In the genomic region with DNA sequence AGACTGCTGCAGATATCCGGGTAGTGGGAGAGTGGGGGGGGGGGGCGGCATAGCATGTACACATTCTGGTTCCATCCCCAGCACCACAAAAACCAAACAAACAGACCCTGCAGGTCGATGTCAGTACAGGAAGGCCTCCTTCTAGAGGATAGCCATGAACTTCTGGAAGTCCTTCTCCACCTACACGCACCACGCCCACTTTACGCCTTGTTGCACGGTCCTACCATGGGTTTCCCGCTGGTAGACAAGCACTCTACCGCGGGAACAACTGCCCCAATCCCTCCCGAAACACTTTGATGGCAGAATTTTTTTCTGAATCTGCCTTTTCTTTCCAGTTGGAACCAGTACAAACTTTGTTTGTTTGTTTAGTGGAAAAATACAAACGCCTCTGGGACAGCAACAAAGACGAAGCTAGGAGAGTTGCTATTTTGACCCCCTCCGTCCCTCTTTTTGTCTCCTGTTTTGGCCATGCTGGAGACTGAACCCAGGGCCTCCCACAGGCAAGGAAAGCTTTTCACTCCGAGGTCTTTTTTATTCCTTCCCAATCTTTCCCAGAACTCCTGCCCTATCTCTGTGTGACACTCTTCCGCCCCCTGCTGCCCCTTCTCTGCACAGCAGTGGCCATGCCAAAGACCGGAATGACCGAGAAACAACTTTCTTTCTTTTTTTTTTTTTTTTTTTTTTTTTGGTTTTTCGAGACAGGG, we compare ENCODE assay signal across 8 mouse cellular contexts. TPM values are rescaled to one million over a fixed set of nuclear protein-coding genes. Genes with fewer than 3 reads are reported as not detected.
A peak's percentile ranks its signal among the peaks of the same experiment; 100 is the strongest.
DNase-seq lines count a peak whose midpoint lies in the region; ATAC-seq and TF ChIP-seq lines count a peak whose summit lies in the region.

No protein-coding gene starts in this region.

- no peaks in the 10 kb centered on the region for H3K36me3 ChIP-seq in C2C12 (ENCODE audit: control insufficient read depth, insufficient read depth)
- H3K36me3 ChIP-seq in heart, embryonic 15.5 days = no peaks in the 10 kb centered on the region
- no peaks in the 10 kb centered on the region for H3K36me3 ChIP-seq in liver, embryonic 16.5 days (ENCODE audit: control insufficient read depth, insufficient read depth)

- peak; percentile 51 for TF ChIP-seq CTCF in C2C12 (IDR thresholded peaks at IDR 0.05; ENCODE audit: control insufficient read depth, insufficient read depth, insufficient read length)
- peak; percentile 84 for TF ChIP-seq CTCF in bone marrow, adult 2 months (IDR thresholded peaks at IDR 0.05; ENCODE audit: control insufficient read depth, insufficient read depth, low read length)

- peak overlapping the region; percentile 16 for H3K9ac ChIP-seq in heart, embryonic 15.5 days
- peak overlapping the region; percentile 65 for H3K9ac ChIP-seq in liver, embryonic 16.5 days (ENCODE audit: low read depth, low read length)

- 6% methylated on average over 19 of the region's 19 CpGs for WGBS in bone marrow, adult 2 months
- 13% methylated on average over 19 of the region's 19 CpGs for WGBS in heart, embryonic 15.5 days
- WGBS in liver, embryonic 16.5 days (ENCODE audit: insufficient replicate concordance) = 8% methylated on average over 19 of the region's 19 CpGs

- no peak overlapping the region for H3ac ChIP-seq in C2C12 (ENCODE audit: control insufficient read depth, insufficient read length, low read depth)

- H3K9me3 ChIP-seq in heart, embryonic 15.5 days (replicated peaks) = no peaks in the 10 kb centered on the region
- H3K9me3 ChIP-seq in liver, embryonic 16.5 days (replicated peaks; ENCODE audit: control insufficient read depth, low read length) = no peaks in the 10 kb centered on the region

- H3K27me3 ChIP-seq in C2C12 (ENCODE audit: control insufficient read depth, insufficient read depth, insufficient read length) = peaks cover 13% of the 10 kb centered on the region
- H3K27me3 ChIP-seq in heart, embryonic 15.5 days = 0 out of 2 replicates have a peak, but pooled peaks cover 11% of the 10 kb centered on the region
- H3K27me3 ChIP-seq in liver, embryonic 16.5 days (ENCODE audit: control insufficient read depth, insufficient read depth, low read depth, low read length) = no peaks in the 10 kb centered on the region

- TF ChIP-seq POLR2A in bone marrow, adult 2 months (IDR thresholded peaks at IDR 0.05; ENCODE audit: borderline replicate concordance, control insufficient read depth, low read depth, low read length) = no peak

- H3K79me3 ChIP-seq in C2C12 (ENCODE audit: low read depth) = no peaks in the 10 kb centered on the region

- H3K4me3 ChIP-seq in C2C12 (ENCODE audit: insufficient read depth, poor library complexity, severe bottlenecking) = no peak overlapping the region
- peak overlapping the region; percentile 3 for H3K4me3 ChIP-seq in bone marrow, adult 2 months (replicated peaks; ENCODE audit: control insufficient read depth, low read depth, low read length)
- H3K4me3 ChIP-seq in heart, embryonic 15.5 days = peak overlapping the region; percentile 18; the same call in 1 of the 2 replicates
- peak overlapping the region; percentile 53 for H3K4me3 ChIP-seq in liver, embryonic 16.5 days (ENCODE audit: low read depth, low read length)

- H3K79me2 ChIP-seq in C2C12 (ENCODE audit: control insufficient read depth, insufficient read depth) = no peaks in the 10 kb centered on the region

- DNase-seq in kidney, postnatal 4 days = peak; percentile 96
- DNase-seq in ovary, postnatal 36 days (ENCODE audit: low spot score) = peak; percentile 89
- peak; percentile 66 to 74 for DNase-seq in thymus, postnatal 36 days

- ATAC-seq in erythroid progenitor cell, adult 5-6 weeks (replicated peaks; ENCODE audit: low FRiP score, poor library complexity, severe bottlenecking) = peak; percentile 88
- no peak; the same call in 1 of the 2 replicates for ATAC-seq in heart, embryonic 15.5 days (replicated peaks; ENCODE audit: insufficient number of reproducible peaks, insufficient read depth, low FRiP score, low read depth)
- ATAC-seq in liver, embryonic 16.5 days (ENCODE audit: low read depth) = peak; percentile 63

- H3K4me1 ChIP-seq in bone marrow, adult 2 months (ENCODE audit: control insufficient read depth, insufficient read depth, low read length) = peaks cover 2% of the 10 kb centered on the region; the same call in 1 of the 2 replicates
- peaks cover 4% of the 10 kb centered on the region for H3K4me1 ChIP-seq in heart, embryonic 15.5 days (replicated peaks)
- peaks cover 34% of the 10 kb centered on the region for H3K4me1 ChIP-seq in liver, embryonic 16.5 days (ENCODE audit: control insufficient read depth, low read depth, low read length)

- peak overlapping the region; percentile 44 for H3K4me2 ChIP-seq in heart, embryonic 15.5 days
- peak overlapping the region; percentile 80 for H3K4me2 ChIP-seq in liver, embryonic 16.5 days (ENCODE audit: low read depth, low read length)

- no peak overlapping the region for H3K27ac ChIP-seq in bone marrow, adult 2 months (ENCODE audit: control insufficient read depth, insufficient read depth, low read depth, low read length, poor library complexity)
- H3K27ac ChIP-seq in heart, embryonic 15.5 days = no peak overlapping the region
- peak overlapping the region; percentile 2; the same call in 1 of the 2 replicates for H3K27ac ChIP-seq in liver, embryonic 16.5 days (ENCODE audit: low read length)

TF ChIP-seq in C2C12, 6 proteins besides CTCF, POLR2A, EP300 and RAD21:
- TF ChIP-seq FOSL1 (IDR thresholded peaks at IDR 0.05; ENCODE audit: insufficient read depth, low read length, poor library complexity, severe bottlenecking) (no peak), MYOG (IDR thresholded peaks at IDR 0.05; ENCODE audit: control insufficient read depth, extremely low read depth, insufficient read length) (no peak), USF1 (IDR thresholded peaks at IDR 0.05; ENCODE audit: low read depth) (no peak)
TF ChIP-seq in C2C12: peak in this region for 0.

RNA-seq across cellular contexts. Expression of a gene that starts 4.0 kb away (rescaled TPM):
- 0.18 TPM for polyA plus RNA-seq in C2C12 (2012; fragmentation: generic; extraction: Trizol)
- polyA plus RNA-seq in bone marrow, adult 2 months (2011; ENCODE audit: insufficient read depth, insufficient read length, low replicate concordance, missing spikeins) = not detected in 2 replicates
- not detected in 2 replicates for total RNA-seq in erythroid progenitor cell, adult 5-6 weeks (2015; ENCODE audit: low replicate concordance)
- total RNA-seq in erythroid progenitor cell, adult 5-6 weeks (2017; ENCODE audit: low replicate concordance) = not detected in 2 replicates
- 0.29 TPM in 1 of 2 replicates, not detected in the other for polyA plus RNA-seq in heart, embryonic 15.5 days (2015; fragmentation: Nextera tagmentation; extraction: Ambion mirVana)
- polyA plus RNA-seq in liver, embryonic 16.5 days (2015; fragmentation: Nextera tagmentation; extraction: Ambion mirVana) = 26.2 and 27.9 TPM in 2 replicates

RNA-seq across cellular contexts. Expression of a gene that starts 8.0 kb away (rescaled TPM):
- 0.20 TPM for polyA plus RNA-seq in C2C12 (2012; fragmentation: generic; extraction: Trizol)
- polyA plus RNA-seq in bone marrow, adult 2 months (2011; ENCODE audit: insufficient read depth, insufficient read length, low replicate concordance, missing spikeins) = 12.1 and 16.9 TPM in 2 replicates
- 20.9 and 36.5 TPM in 2 replicates for total RNA-seq in erythroid progenitor cell, adult 5-6 weeks (2015; ENCODE audit: low replicate concordance)
- 3.5 and 4.5 TPM in 2 replicates for total RNA-seq in erythroid progenitor cell, adult 5-6 weeks (2017; ENCODE audit: low replicate concordance)
- 24.2 and 24.5 TPM in 2 replicates for polyA plus RNA-seq in heart, embryonic 15.5 days (2015; fragmentation: Nextera tagmentation; extraction: Ambion mirVana)
- 11.2 and 12.6 TPM in 2 replicates for polyA plus RNA-seq in liver, embryonic 16.5 days (2015; fragmentation: Nextera tagmentation; extraction: Ambion mirVana)

RNA-seq across cellular contexts. Expression of a gene that starts 8.1 kb away (rescaled TPM):
- 3.8 TPM for polyA plus RNA-seq in C2C12 (2012; fragmentation: generic; extraction: Trizol)
- polyA plus RNA-seq in bone marrow, adult 2 months (2011; ENCODE audit: insufficient read depth, insufficient read length, low replicate concordance, missing spikeins) = 1.4 and 2.4 TPM in 2 replicates
- total RNA-seq in erythroid progenitor cell, adult 5-6 weeks (2015; ENCODE audit: low replicate concordance) = not detected in 2 replicates
- total RNA-seq in erythroid progenitor cell, adult 5-6 weeks (2017; ENCODE audit: low replicate concordance) = not detected in 2 replicates
- 14.3 and 16.7 TPM in 2 replicates for polyA plus RNA-seq in heart, embryonic 15.5 days (2015; fragmentation: Nextera tagmentation; extraction: Ambion mirVana)
- polyA plus RNA-seq in liver, embryonic 16.5 days (2015; fragmentation: Nextera tagmentation; extraction: Ambion mirVana) = 10.4 and 11.5 TPM in 2 replicates

RNA-seq across cellular contexts. Expression of a gene that starts 19.1 kb away (rescaled TPM):
- polyA plus RNA-seq in C2C12 (2012; fragmentation: generic; extraction: Trizol) = 96.0 TPM
- 32.3 and 66.3 TPM in 2 replicates for polyA plus RNA-seq in bone marrow, adult 2 months (2011; ENCODE audit: insufficient read depth, insufficient read length, low replicate concordance, missing spikeins)
- 18.0 and 24.9 TPM in 2 replicates for total RNA-seq in erythroid progenitor cell, adult 5-6 weeks (2015; ENCODE audit: low replicate concordance)
- 42.4 and 44.2 TPM in 2 replicates for total RNA-seq in erythroid progenitor cell, adult 5-6 weeks (2017; ENCODE audit: low replicate concordance)
- 22.9 and 28.5 TPM in 2 replicates for polyA plus RNA-seq in heart, embryonic 15.5 days (2015; fragmentation: Nextera tagmentation; extraction: Ambion mirVana)
- 7.0 and 8.1 TPM in 2 replicates for polyA plus RNA-seq in liver, embryonic 16.5 days (2015; fragmentation: Nextera tagmentation; extraction: Ambion mirVana)

RNA-seq across cellular contexts. Expression of a gene that starts 33.5 kb away (rescaled TPM):
- polyA plus RNA-seq in C2C12 (2012; fragmentation: generic; extraction: Trizol) = 226 TPM
- 34.5 and 71.7 TPM in 2 replicates for polyA plus RNA-seq in bone marrow, adult 2 months (2011; ENCODE audit: insufficient read depth, insufficient read length, low replicate concordance, missing spikeins)
- 38.2 and 75.9 TPM in 2 replicates for total RNA-seq in erythroid progenitor cell, adult 5-6 weeks (2015; ENCODE audit: low replicate concordance)
- total RNA-seq in erythroid progenitor cell, adult 5-6 weeks (2017; ENCODE audit: low replicate concordance) = 12.2 TPM in 2 replicates
- 59.4 and 88.1 TPM in 2 replicates for polyA plus RNA-seq in heart, embryonic 15.5 days (2015; fragmentation: Nextera tagmentation; extraction: Ambion mirVana)
- 55.5 and 55.8 TPM in 2 replicates for polyA plus RNA-seq in liver, embryonic 16.5 days (2015; fragmentation: Nextera tagmentation; extraction: Ambion mirVana)

Comparison
In these comparisons a context has a peak if more than half of its experiments do, and no peak if none do; other contexts are left out.
1. RNA of a gene that starts 4.0 kb away (polyA plus RNA-seq): 26.2 to 27.9 TPM in liver, embryonic 16.5 days; 0.18 TPM in C2C12 (single experiment), 0.29 TPM in heart, embryonic 15.5 days and not detected in bone marrow, adult 2 months; every median in the first group is over 10 times any median in the second.
2. RNA of a gene that starts 8.0 kb away (polyA plus RNA-seq): 24.2 to 24.5 TPM in heart, embryonic 15.5 days, 11.2 to 12.6 TPM in liver, embryonic 16.5 days and 12.1 to 16.9 TPM in bone marrow, adult 2 months; 0.20 TPM in C2C12 (single experiment); every median in the first group is over 10 times any median in the second.
3. Peak in every context shown above with its lines, with median percentiles within 50 percentile points of each other: DNase-seq.